21 mouse cellular contexts compared by ENCODE assay signal in genomic region chr1:131346916-131347555, GRCm38 (mm10).
DNase-seq lines count a peak whose midpoint lies in the region; ATAC-seq and TF ChIP-seq lines count a peak whose summit lies in the region.
"Had no signal": no experiment of that assay in that cellular context is flagged by ENCODE, and none has a peak within 500 bp of the region (broad histone marks: within the 10 kb centered on the region; RNA-seq: fewer than 3 reads in every experiment).

No protein-coding gene starts in this region.

- no peak overlapping the region for H3K9ac ChIP-seq in heart, embryonic 12.5 days
- H3K9ac ChIP-seq in embryonic facial prominence, embryonic 15.5 days: no peak overlapping the region
- no peak overlapping the region for H3K9ac ChIP-seq in heart, postnatal 0 days (replicated peaks; ENCODE audit: low read depth, low read length)
- H3K9ac ChIP-seq in hindbrain, embryonic 14.5 days: no peak overlapping the region
- H3K9ac ChIP-seq: midbrain, embryonic 13.5 days had no signal

- H3K36me3 ChIP-seq in heart, embryonic 12.5 days: peaks cover 42% of the 10 kb centered on the region
- peaks cover 28% of the 10 kb centered on the region for H3K36me3 ChIP-seq in embryonic facial prominence, embryonic 15.5 days
- H3K36me3 ChIP-seq in heart, postnatal 0 days (replicated peaks; ENCODE audit: control insufficient read depth, insufficient read depth, low read length): peaks cover 25% of the 10 kb centered on the region
- H3K36me3 ChIP-seq in hindbrain, embryonic 14.5 days (replicated peaks; ENCODE audit: control insufficient read depth, insufficient read depth): peaks cover 29% of the 10 kb centered on the region

- no peak for ATAC-seq in heart, embryonic 12.5 days (ENCODE audit: insufficient number of reproducible peaks, low FRiP score)
- ATAC-seq in embryonic facial prominence, embryonic 15.5 days (ENCODE audit: insufficient number of reproducible peaks, low FRiP score, low TSS enrichment, low read depth): no peak
- peak; percentile 53 for ATAC-seq in heart, postnatal 0 days (ENCODE audit: insufficient read depth, low read depth)
- no peak for ATAC-seq in hindbrain, embryonic 14.5 days (ENCODE audit: low FRiP score)
- ATAC-seq: midbrain, embryonic 13.5 days had no signal

- H3K9me3 ChIP-seq in heart, embryonic 12.5 days (replicated peaks): no peaks in the 10 kb centered on the region
- no peaks in the 10 kb centered on the region for H3K9me3 ChIP-seq in embryonic facial prominence, embryonic 15.5 days (replicated peaks)
- H3K9me3 ChIP-seq in heart, postnatal 0 days (replicated peaks; ENCODE audit: control insufficient read depth, low read length): no peaks in the 10 kb centered on the region
- H3K9me3 ChIP-seq in hindbrain, embryonic 14.5 days (ENCODE audit: control insufficient read depth, low read length): no peaks in the 10 kb centered on the region
- H3K9me3 ChIP-seq: hindbrain, embryonic 10.5 days; limb, embryonic 10.5 days; midbrain, embryonic 13.5 days had no signal

- peaks cover 31% of the 10 kb centered on the region for H3K4me1 ChIP-seq in heart, embryonic 12.5 days (replicated peaks)
- peaks cover 3% of the 10 kb centered on the region; the same call in 1 of the 2 replicates for H3K4me1 ChIP-seq in embryonic facial prominence, embryonic 15.5 days
- peaks cover 36% of the 10 kb centered on the region for H3K4me1 ChIP-seq in heart, postnatal 0 days (ENCODE audit: control insufficient read depth, insufficient read depth)
- peaks cover 5% of the 10 kb centered on the region for H3K4me1 ChIP-seq in hindbrain, embryonic 14.5 days (replicated peaks; ENCODE audit: control insufficient read depth, insufficient read depth, low read length)
- H3K4me1 ChIP-seq in cerebellum, adult 2 months (ENCODE audit: control insufficient read depth, insufficient read depth, low read length): peaks cover 19% of the 10 kb centered on the region; the same call in 1 of the 2 replicates
- H3K4me1 ChIP-seq: limb, embryonic 10.5 days had no signal

- no peak overlapping the region for H3K27ac ChIP-seq in heart, embryonic 12.5 days (ENCODE audit: poor library complexity, severe bottlenecking)
- H3K27ac ChIP-seq in embryonic facial prominence, embryonic 15.5 days (replicated peaks): peak overlapping the region; percentile 28; the same call in 1 of the 2 replicates
- peak overlapping the region; percentile 88 for H3K27ac ChIP-seq in heart, postnatal 0 days (ENCODE audit: low read depth)
- H3K27ac ChIP-seq in hindbrain, embryonic 14.5 days: no peak overlapping the region
- no peak overlapping the region for H3K27ac ChIP-seq in cerebellum, adult 2 months (ENCODE audit: insufficient read depth, low read length)
- H3K27ac ChIP-seq: hindbrain, embryonic 10.5 days; limb, embryonic 10.5 days; macrophage; midbrain, embryonic 13.5 days had no signal

- H3K4me3 ChIP-seq in heart, embryonic 12.5 days: no peak overlapping the region
- no peak overlapping the region for H3K4me3 ChIP-seq in embryonic facial prominence, embryonic 15.5 days (replicated peaks)
- no peak overlapping the region for H3K4me3 ChIP-seq in heart, postnatal 0 days (ENCODE audit: low read depth, low read length)
- H3K4me3 ChIP-seq in hindbrain, embryonic 14.5 days (replicated peaks; ENCODE audit: low read length): no peak overlapping the region
- no peak overlapping the region for H3K4me3 ChIP-seq in cerebellum, adult 2 months (replicated peaks; ENCODE audit: insufficient read depth, low read depth, low read length)
- H3K4me3 ChIP-seq: hindbrain, embryonic 10.5 days; layer of hippocampus, adult 2 months; limb, embryonic 10.5 days; midbrain, embryonic 13.5 days had no signal

- WGBS in heart, embryonic 12.5 days: 73% methylated on average over 1 of the region's 1 CpGs
- 73% methylated on average over 1 of the region's 1 CpGs for WGBS in embryonic facial prominence, embryonic 15.5 days
- WGBS in heart, postnatal 0 days: 26% methylated on average over 1 of the region's 1 CpGs
- WGBS in hindbrain, embryonic 14.5 days: 56% methylated on average over 1 of the region's 1 CpGs
- WGBS in cerebellum, adult 2 months: 66% methylated on average over 1 of the region's 1 CpGs

- no peaks in the 10 kb centered on the region for H3K27me3 ChIP-seq in heart, embryonic 12.5 days (replicated peaks)
- no peaks in the 10 kb centered on the region for H3K27me3 ChIP-seq in embryonic facial prominence, embryonic 15.5 days
- no peaks in the 10 kb centered on the region for H3K27me3 ChIP-seq in heart, postnatal 0 days (ENCODE audit: control insufficient read depth, insufficient read depth, low read length)
- H3K27me3 ChIP-seq in hindbrain, embryonic 14.5 days (ENCODE audit: control insufficient read depth, insufficient read depth, low read length): no peaks in the 10 kb centered on the region
- no peaks in the 10 kb centered on the region for H3K27me3 ChIP-seq in cerebellum, adult 2 months (ENCODE audit: control insufficient read depth, insufficient read depth, low read length)
- H3K27me3 ChIP-seq: CH12.LX; midbrain, embryonic 13.5 days had no signal

- H3K4me2 ChIP-seq in heart, embryonic 12.5 days: no peak overlapping the region
- no peak overlapping the region for H3K4me2 ChIP-seq in embryonic facial prominence, embryonic 15.5 days (replicated peaks)
- H3K4me2 ChIP-seq in heart, postnatal 0 days (ENCODE audit: low read depth, low read length): no peak overlapping the region
- H3K4me2 ChIP-seq in hindbrain, embryonic 14.5 days (replicated peaks): no peak overlapping the region
- H3K4me2 ChIP-seq: liver, embryonic 11.5 days; midbrain, embryonic 13.5 days had no signal

- DNase-seq in adrenal gland, postnatal 10 days: peak; percentile 25
- DNase-seq in adrenal gland, adult (ENCODE audit: inconsistent age in 2 of 2, low spot score in 1 of 2): no peak
- DNase-seq in heart, adult 8-10 months (ENCODE audit: low spot score): peak; percentile 61
- peak; percentile 52 for DNase-seq in heart, postnatal 0 days (ENCODE audit: low spot score)
- DNase-seq in hindbrain, embryonic 14.5 days (ENCODE audit: low spot score): no peak
- no peak for DNase-seq in cerebellum, adult 2 months
- DNase-seq: adrenal gland, postnatal 36 days; cerebellum, postnatal 10 days; gastrocnemius, postnatal 25 days; lung, adult 2 months; retina, postnatal 1 day; thymus, postnatal 4 days had no signal

- TF ChIP-seq POLR2A in cerebellum, adult 2 months (IDR thresholded peaks at IDR 0.05; ENCODE audit: borderline replicate concordance, insufficient read depth, low read length): no peak

- no peak for TF ChIP-seq EP300 in heart, postnatal 0 days (IDR thresholded peaks at IDR 0.05; ENCODE audit: low read depth)

- no peak for TF ChIP-seq CTCF in heart, postnatal 0 days (IDR thresholded peaks at IDR 0.05; ENCODE audit: low read depth)
- no peak for TF ChIP-seq CTCF in cerebellum, adult 2 months (IDR thresholded peaks at IDR 0.05; ENCODE audit: borderline replicate concordance, insufficient read depth, low read depth, low read length)

Comparison
In these comparisons a context has a peak if more than half of its experiments do, and no peak if none do; other contexts are left out.
1. DNase-seq: peak in adrenal gland, postnatal 10 days (single experiment), heart, adult 8-10 months (single experiment) and heart, postnatal 0 days (single experiment); none in adrenal gland, adult (0 of 2), hindbrain, embryonic 14.5 days (single experiment) and cerebellum, adult 2 months (0 of 2).
2. H3K27ac ChIP-seq: peak in embryonic facial prominence, embryonic 15.5 days (single experiment) and heart, postnatal 0 days (single experiment); none in heart, embryonic 12.5 days (single experiment), hindbrain, embryonic 14.5 days (single experiment) and cerebellum, adult 2 months (single experiment).